Mouse (Mus musculus) MEL (cell line): ENCODE data around the gene Rsph10b.

Experiments used
- CHD1 ChIP-seq: IDR thresholded peaks from 2 replicates; pipeline ENCODE4 v1.6.1; 2012; ENCODE audit warnings: low read depth, mild to moderate bottlenecking, inconsistent platforms, low read length, improper control_type of control experiment
- CTCF ChIP-seq, 3 experiments: IDR thresholded peaks in 2 of 3; conservative IDR thresholded peaks in 1 of 3; 2 replicates each; pipeline ENCODE4 v1.5.1; 2011 to 2012; ENCODE audit warnings: low read length in 3 of 3, low read depth in 2 of 3, mild to moderate bottlenecking in 2 of 3, improper control_type of control experiment in 1 of 3, inconsistent platforms in 1 of 3, mixed read lengths in 1 of 3, moderate library complexity in 1 of 3; ENCODE audit not compliant: control insufficient read depth in 1 of 3, insufficient read depth in 1 of 3, poor library complexity in 1 of 3, severe bottlenecking in 1 of 3
- ELF1 ChIP-seq: IDR thresholded peaks from 2 replicates; pipeline ENCODE4 v1.6.1; 2014; ENCODE audit warnings: low read depth, mild to moderate bottlenecking, inconsistent platforms, low read length, improper control_type of control experiment, moderate library complexity
- GATA1 ChIP-seq: IDR thresholded peaks from 2 replicates; pipeline ENCODE4 v1.6.1; 2011; ENCODE audit warnings: low read depth, low read length, improper control_type of control experiment
- KAT2A ChIP-seq: conservative IDR thresholded peaks from 2 replicates; pipeline ENCODE4 v1.6.1; 2012; ENCODE audit warnings: low read depth, low read length, improper control_type of control experiment, inconsistent platforms
- MAFK ChIP-seq: IDR thresholded peaks from 2 replicates; pipeline ENCODE4 v1.6.1; 2011; ENCODE audit warnings: low read depth, mild to moderate bottlenecking, low read length, improper control_type of control experiment, borderline replicate concordance
- MAZ ChIP-seq: IDR thresholded peaks from 2 replicates; pipeline ENCODE4 v1.6.1; 2012; ENCODE audit warnings: low read depth, mild to moderate bottlenecking, inconsistent platforms, low read length, improper control_type of control experiment
- MYC ChIP-seq: IDR thresholded peaks from 2 replicates; pipeline ENCODE4 v1.6.1; 2011; ENCODE audit warnings: low read depth, mild to moderate bottlenecking, low read length, improper control_type of control experiment, moderate library complexity
- POLR2A ChIP-seq, 2 experiments: IDR thresholded peaks; 2 replicates each; pipeline ENCODE4 v1.6.1; 2011 to 2012; ENCODE audit warnings: low read length in 2 of 2, mild to moderate bottlenecking in 2 of 2, control low read depth in 1 of 2, improper control_type of control experiment in 1 of 2, low read depth in 1 of 2, moderate library complexity in 1 of 2; ENCODE audit not compliant: control insufficient read depth in 1 of 2, insufficient read depth in 1 of 2, poor library complexity in 1 of 2
- ZKSCAN1 ChIP-seq: IDR thresholded peaks from 2 replicates; pipeline ENCODE4 v1.6.1; 2012; ENCODE audit warnings: low read depth, mild to moderate bottlenecking, inconsistent platforms, low read length, improper control_type of control experiment, moderate library complexity
- ZNF384 ChIP-seq: IDR thresholded peaks from 2 replicates; pipeline ENCODE4 v1.6.1; 2012; ENCODE audit warnings: low read depth, mild to moderate bottlenecking, inconsistent platforms, low read length, improper control_type of control experiment

DNA sequence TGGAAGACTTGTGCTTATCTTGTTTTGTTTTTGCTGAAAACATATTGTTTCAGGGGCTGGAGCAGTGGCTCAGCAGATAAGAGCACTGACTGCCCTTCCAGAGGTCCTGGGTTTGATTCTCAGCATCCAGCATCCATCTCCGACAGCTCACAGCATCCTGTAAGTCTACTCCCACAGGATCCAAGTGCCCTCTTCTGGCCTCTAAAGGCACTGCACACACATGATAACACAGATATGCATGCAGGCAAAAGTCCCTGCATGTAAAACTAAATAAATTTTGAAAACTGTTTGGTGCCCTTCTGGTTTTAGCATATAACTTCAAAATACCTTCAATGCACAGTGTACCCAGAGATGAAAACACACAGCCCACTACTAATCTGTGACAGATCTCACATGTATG, 66.6 kb downstream of the Rsph10b start:
- TF ChIP-seq MAZ (no peak), POLR2A (IDR thresholded peaks at IDR 0.05; ENCODE audit: control insufficient read depth in 1 of 2, insufficient read depth in 1 of 2, low read depth in 1 of 2, low read length in 2 of 2, poor library complexity in 1 of 2) (no peak), CTCF (IDR thresholded peaks at IDR 0.05 in 2 of 3, conservative IDR thresholded peaks at IDR 0.05 in 1 of 3; ENCODE audit: control insufficient read depth in 1 of 3, insufficient read depth in 1 of 3, low read depth in 2 of 3, low read length in 3 of 3, poor library complexity in 1 of 3, severe bottlenecking in 1 of 3) (peak; percentile 47 to 61 (median 57); a peak in 5 of 6 replicates), MYC (no peak), ZKSCAN1 (no peak), KAT2A (no peak), MAFK (no peak), ELF1 (no peak), GATA1 (no peak), CHD1 (no peak), ZNF384 (no peak)
